Mouse (Mus musculus) intestine, embryonic 16.5 days (tissue): ENCODE data around the gene Mum1. TPM values are rescaled to one million over a fixed set of nuclear protein-coding genes. Genes with fewer than 3 reads are reported as not detected.
"Not testable (repeated sequence)": the region's sequence is repeated elsewhere in the genome, so short reads cannot be mapped to it uniquely, and the experiment has no call there.

Experiments used
- ATAC-seq: fragments of 200-750 bp; cut with Nextera tagmentation; 2 replicates; pipeline ENCODE4 v1.8.0; 2017; ENCODE audit warnings: moderate TSS enrichment, moderate library complexity
- H3K27ac ChIP-seq: fragments of 300-500 bp; sonication (generic); 2 replicates; pipeline ENCODE4 v1.5.1; 2014; ENCODE audit warnings: mild to moderate bottlenecking, low read length
- H3K27me3 ChIP-seq: fragments of 300-500 bp; sonication (generic); replicated peaks from 2 replicates; pipeline ENCODE4 v1.6.1; 2014; ENCODE audit warnings: low read length, control low read depth, mixed read lengths; ENCODE audit not compliant: control insufficient read depth, insufficient read depth
- H3K36me3 ChIP-seq: fragments of 300-500 bp; sonication (generic); 2 replicates; pipeline ENCODE4 v1.6.1; 2014; ENCODE audit warnings: low read length, control low read depth; ENCODE audit not compliant: control insufficient read depth, insufficient read depth
- H3K4me1 ChIP-seq: fragments of 300-500 bp; sonication (generic); 2 replicates; pipeline ENCODE4 v1.6.1; 2014; ENCODE audit warnings: low read length, control low read depth, mixed read lengths; ENCODE audit not compliant: control insufficient read depth, insufficient read depth
- H3K4me2 ChIP-seq: fragments of 300-500 bp; sonication (generic); 2 replicates; pipeline ENCODE4 v1.6.1; 2014; ENCODE audit warnings: low read depth, low read length, control low read depth
- H3K4me3 ChIP-seq: fragments of 300-500 bp; sonication (generic); 2 replicates; pipeline ENCODE4 v1.5.1; 2014; ENCODE audit warnings: mild to moderate bottlenecking, low read length
- H3K9ac ChIP-seq: fragments of 300-500 bp; sonication (generic); 2 replicates; pipeline ENCODE4 v1.6.1; 2014; ENCODE audit warnings: low read depth, low read length
- H3K9me3 ChIP-seq: fragments of 300-500 bp; sonication (generic); 2 replicates; pipeline ENCODE4 v1.6.1; 2016; ENCODE audit warnings: low read length, control low read depth; ENCODE audit not compliant: control insufficient read depth
- WGBS: fragments of 180-500 bp; shearing (Covaris S2); extraction: QIAGEN DNeasy Blood & Tissue Kit; methylation state at CpG from one replicate; pipeline ENCODE4 v1.1.7; 2014; 5-methylcytosine and 5-hydroxymethylcytosine counted together
- polyA plus RNA-seq: library from polyadenylated mRNA; unstranded; fragments of >200 nt; fragmentation: Nextera tagmentation; extraction: Ambion mirVana; gene quantifications from 2 replicates; pipeline ENCODE4 v1.2.1, GENCODE M21; 2015

Mum1 gene
- polyA plus RNA-seq, 1 experiment from 2014 or later, result 40.9 TPM

GRCm38 (mm10) chr10:80204055-80204454, 22.2 kb upstream of the Mum1 start:
- Histone ChIP-seq H3K9me3 (no peaks in the 10 kb centered on the region), H3K4me2 (no peak overlapping the region), H3K36me3 (no peaks in the 10 kb centered on the region), H3K27ac (no peak overlapping the region), H3K27me3 (no peaks in the 10 kb centered on the region), H3K4me1 (no peaks in the 10 kb centered on the region; the same call in 1 of the 2 replicates), H3K4me3 (no peak overlapping the region), H3K9ac (no peak overlapping the region)
- no peak for ATAC-seq
- WGBS, result 26% methylated on average over 7 of the region's 7 CpGs

- no peaks in the 10 kb centered on the region; the same call in 1 of the 2 replicates for H3K4me1 ChIP-seq
- H3K9ac ChIP-seq, result no peak overlapping the region
- no peaks in the 10 kb centered on the region for H3K36me3 ChIP-seq
- 64% methylated on average over 1 of the region's 1 CpGs for WGBS
- no peak overlapping the region for H3K4me2 ChIP-seq
- ATAC-seq, result no peak
- H3K4me3 ChIP-seq, result no peak overlapping the region
- H3K27me3 ChIP-seq, result no peaks in the 10 kb centered on the region
- H3K9me3 ChIP-seq, result no peaks in the 10 kb centered on the region
- no peak overlapping the region for H3K27ac ChIP-seq
Measured at GRCm38 (mm10) chr10:80207201-80207600, 19.0 kb upstream of the Mum1 start.

- 77% methylated on average over 10 of the region's 10 CpGs for WGBS
- Histone ChIP-seq H3K4me1 (no peaks in the 10 kb centered on the region; the same call in 1 of the 2 replicates), H3K4me3 (no peak overlapping the region), H3K4me2 (no peak overlapping the region), H3K9ac (no peak overlapping the region), H3K27me3 (no peaks in the 10 kb centered on the region), H3K27ac (no peak overlapping the region), H3K9me3 (no peaks in the 10 kb centered on the region), H3K36me3 (no peaks in the 10 kb centered on the region)
- ATAC-seq, result no peak
Measured at GRCm38 (mm10) chr10:80207676-80208075, 18.6 kb upstream of the Mum1 start.

GRCm38 (mm10) chr10:80208248-80208647, 18.0 kb upstream of the Mum1 start:
- Histone ChIP-seq H3K27ac (no peak overlapping the region), H3K4me1 (no peaks in the 10 kb centered on the region; the same call in 1 of the 2 replicates), H3K9ac (no peak overlapping the region), H3K9me3 (no peaks in the 10 kb centered on the region), H3K4me3 (no peak overlapping the region), H3K27me3 (no peaks in the 10 kb centered on the region), H3K4me2 (no peak overlapping the region), H3K36me3 (no peaks in the 10 kb centered on the region)
- WGBS, result 76% methylated on average over 4 of the region's 4 CpGs
- ATAC-seq, result no peak

- Histone ChIP-seq H3K36me3 (no peaks in the 10 kb centered on the region), H3K27me3 (no peaks in the 10 kb centered on the region), H3K4me3 (no peak overlapping the region), H3K9me3 (no peaks in the 10 kb centered on the region), H3K4me1 (no peaks in the 10 kb centered on the region; the same call in 1 of the 2 replicates), H3K9ac (peak overlapping the region; percentile 43), H3K4me2 (no peak overlapping the region), H3K27ac (no peak overlapping the region)
- ATAC-seq, result no peak
- 22% methylated on average over 24 of the region's 24 CpGs for WGBS
Measured at GRCm38 (mm10) chr10:80208841-80209371, 17.3 kb upstream of the Mum1 start.

- H3K4me2 ChIP-seq, H3K9me3 ChIP-seq, ATAC-seq, H3K27me3 ChIP-seq, H3K9ac ChIP-seq, H3K36me3 ChIP-seq, H3K4me1 ChIP-seq, H3K4me3 ChIP-seq, H3K27ac ChIP-seq: not testable (repeated sequence)
- WGBS, result 79% methylated on average over 7 of the region's 7 CpGs
Measured at GRCm38 (mm10) chr10:80211547-80212103, 14.6 kb upstream of the Mum1 start.

GRCm38 (mm10) chr10:80215048-80215772, 11.0 kb upstream of the Mum1 start:
- H3K4me2 ChIP-seq, result no peak overlapping the region
- no peak overlapping the region for H3K4me3 ChIP-seq
- WGBS, result 35% methylated on average over 16 of the region's 16 CpGs
- H3K27ac ChIP-seq, result no peak overlapping the region
- H3K9me3 ChIP-seq, result no peaks in the 10 kb centered on the region
- H3K36me3 ChIP-seq, result no peaks in the 10 kb centered on the region
- no peak for ATAC-seq
- no peaks in the 10 kb centered on the region for H3K4me1 ChIP-seq
- H3K9ac ChIP-seq, result no peak overlapping the region
- H3K27me3 ChIP-seq, result no peaks in the 10 kb centered on the region

GRCm38 (mm10) chr10:80220676-80221075, 5.6 kb upstream of the Mum1 start:
- Histone ChIP-seq H3K4me3 (no peak overlapping the region), H3K4me1 (peaks cover 2% of the 10 kb centered on the region; the same call in 1 of the 2 replicates), H3K9me3 (no peaks in the 10 kb centered on the region), H3K27ac (no peak overlapping the region), H3K27me3 (no peaks in the 10 kb centered on the region), H3K36me3 (no peaks in the 10 kb centered on the region), H3K9ac (no peak overlapping the region), H3K4me2 (no peak overlapping the region)
- 52% methylated on average over 7 of the region's 9 CpGs for WGBS
- no peak for ATAC-seq

- H3K4me1 ChIP-seq, result peaks cover 18% of the 10 kb centered on the region
- H3K27ac ChIP-seq, H3K9me3 ChIP-seq, H3K36me3 ChIP-seq, H3K4me3 ChIP-seq, ATAC-seq, H3K4me2 ChIP-seq, H3K27me3 ChIP-seq, H3K9ac ChIP-seq: not testable (repeated sequence)
- WGBS, result 84% methylated on average over 2 of the region's 2 CpGs
Measured at GRCm38 (mm10) chr10:80223137-80223536, 3.1 kb upstream of the Mum1 start.
